ENCODE assay signal across 14 mouse cellular contexts in genomic region chr4:41673186-41673585, GRCm38 (mm10). TPM values are rescaled to one million over a fixed set of nuclear protein-coding genes. Genes with fewer than 3 reads are reported as not detected.
DNase-seq lines count a peak whose midpoint lies in the region; ATAC-seq and TF ChIP-seq lines count a peak whose summit lies in the region.
"Had no signal": no experiment of that assay in that cellular context is flagged by ENCODE, and none has a peak within 500 bp of the region (broad histone marks: within the 10 kb centered on the region; RNA-seq: fewer than 3 reads in every experiment).

No protein-coding gene starts in this region.

- H3K9me3 ChIP-seq in midbrain, embryonic 10.5 days (replicated peaks), result no peaks in the 10 kb centered on the region
- H3K9me3 ChIP-seq in midbrain, postnatal 0 days (ENCODE audit: low read length), result no peaks in the 10 kb centered on the region
- no peaks in the 10 kb centered on the region for H3K9me3 ChIP-seq in forebrain, embryonic 14.5 days (replicated peaks; ENCODE audit: control insufficient read depth, low read length)
- H3K9me3 ChIP-seq in midbrain, embryonic 14.5 days (ENCODE audit: control insufficient read depth, low read length), result no peaks in the 10 kb centered on the region
- H3K9me3 ChIP-seq: limb, embryonic 10.5 days; liver, embryonic 13.5 days; megakaryocyte, embryonic 14.5 days had no signal

- H3K27ac ChIP-seq in midbrain, embryonic 10.5 days (replicated peaks), result peak overlapping the region; percentile 81
- no peak overlapping the region for H3K27ac ChIP-seq in midbrain, postnatal 0 days (ENCODE audit: low read depth, low read length)
- H3K27ac ChIP-seq in forebrain, embryonic 14.5 days (ENCODE audit: low read depth, low read length), result no peak overlapping the region
- peak overlapping the region; percentile 67; the same call in 1 of the 2 replicates for H3K27ac ChIP-seq in midbrain, embryonic 14.5 days (replicated peaks; ENCODE audit: low read depth, low read length)
- H3K27ac ChIP-seq: limb, embryonic 10.5 days; liver, embryonic 13.5 days had no signal

- H3K9ac ChIP-seq in midbrain, postnatal 0 days (replicated peaks; ENCODE audit: low read length, poor library complexity, severe bottlenecking), result no peak overlapping the region
- H3K9ac ChIP-seq in forebrain, embryonic 14.5 days (ENCODE audit: low read length), result peak overlapping the region; percentile 41; the same call in 1 of the 2 replicates
- H3K9ac ChIP-seq in midbrain, embryonic 14.5 days (replicated peaks; ENCODE audit: low read length), result no peak overlapping the region; the same call in 1 of the 2 replicates
- H3K9ac ChIP-seq: liver, embryonic 13.5 days had no signal

- H3K4me3 ChIP-seq in midbrain, embryonic 10.5 days, result no peak overlapping the region
- no peak overlapping the region for H3K4me3 ChIP-seq in midbrain, postnatal 0 days (ENCODE audit: low read depth, low read length)
- H3K4me3 ChIP-seq in forebrain, embryonic 14.5 days (ENCODE audit: low read depth, low read length), result no peak overlapping the region
- no peak overlapping the region for H3K4me3 ChIP-seq in midbrain, embryonic 14.5 days (replicated peaks; ENCODE audit: low read depth, low read length)
- H3K4me3 ChIP-seq: limb, embryonic 10.5 days; liver, embryonic 13.5 days; megakaryocyte, embryonic 14.5 days had no signal

- peaks cover 76% of the 10 kb centered on the region for H3K4me1 ChIP-seq in midbrain, embryonic 10.5 days
- peaks cover 6% of the 10 kb centered on the region; the same call in 1 of the 2 replicates for H3K4me1 ChIP-seq in midbrain, postnatal 0 days (ENCODE audit: insufficient read depth, low read length)
- peaks cover 60% of the 10 kb centered on the region for H3K4me1 ChIP-seq in forebrain, embryonic 14.5 days (ENCODE audit: control insufficient read depth, insufficient read depth, low read length)
- peaks cover 51% of the 10 kb centered on the region for H3K4me1 ChIP-seq in midbrain, embryonic 14.5 days (ENCODE audit: control insufficient read depth, insufficient read depth, low read length)
- H3K4me1 ChIP-seq: liver, embryonic 13.5 days; megakaryocyte, embryonic 14.5 days had no signal

- 65% methylated on average over 19 of the region's 19 CpGs for WGBS in midbrain, embryonic 10.5 days
- 45% methylated on average over 19 of the region's 19 CpGs for WGBS in midbrain, postnatal 0 days
- 32% methylated on average over 19 of the region's 19 CpGs for WGBS in forebrain, embryonic 14.5 days
- 36% methylated on average over 19 of the region's 19 CpGs for whole genome bisulfite sequencing in midbrain, embryonic 14.5 days

- ATAC-seq in midbrain, postnatal 0 days (ENCODE audit: low FRiP score), result no peak
- ATAC-seq in forebrain, embryonic 14.5 days, result no peak
- ATAC-seq in midbrain, embryonic 14.5 days (ENCODE audit: low FRiP score, low TSS enrichment), result no peak

- DNase-seq in cerebellum, adult 9-10 months, result peak; percentile 64
- DNase-seq in cerebellum, postnatal 36 days, result no peak
- DNase-seq in midbrain, embryonic 10.5 days (ENCODE audit: low spot score), result no peak
- DNase-seq in midbrain, postnatal 0 days (ENCODE audit: low spot score), result no peak
- DNase-seq in forebrain, embryonic 14.5 days (ENCODE audit: low spot score), result no peak
- DNase-seq in midbrain, embryonic 14.5 days, result no peak
- DNase-seq in frontal cortex, postnatal 36 days (ENCODE audit: low spot score in 2 of 2), result no peak
- no peak for DNase-seq in thymus, postnatal 25 days
- DNase-seq: adrenal gland, postnatal 36 days; cerebellum, adult 11 months; kidney, adult 8-10 months; liver, embryonic 13.5 days had no signal

- no peak for TF ChIP-seq CTCF in midbrain, postnatal 0 days (IDR thresholded peaks at IDR 0.05)

- H3K27me3 ChIP-seq in midbrain, embryonic 10.5 days (ENCODE audit: low read depth, poor library complexity, severe bottlenecking), result peaks cover 28% of the 10 kb centered on the region
- H3K27me3 ChIP-seq in midbrain, postnatal 0 days (ENCODE audit: insufficient read depth, low read length), result no peaks in the 10 kb centered on the region
- no peaks in the 10 kb centered on the region for H3K27me3 ChIP-seq in forebrain, embryonic 14.5 days (replicated peaks; ENCODE audit: control insufficient read depth, insufficient read depth, low read length)
- H3K27me3 ChIP-seq in midbrain, embryonic 14.5 days (ENCODE audit: control insufficient read depth, insufficient read depth, low read length), result no peaks in the 10 kb centered on the region

- peaks cover 100% of the 10 kb centered on the region for H3K36me3 ChIP-seq in midbrain, embryonic 10.5 days
- H3K36me3 ChIP-seq in midbrain, postnatal 0 days (ENCODE audit: insufficient read depth, low read length), result no peaks in the 10 kb centered on the region; the same call in 1 of the 2 replicates
- H3K36me3 ChIP-seq in forebrain, embryonic 14.5 days (ENCODE audit: control insufficient read depth, insufficient read depth, low read length), result peaks cover 26% of the 10 kb centered on the region
- H3K36me3 ChIP-seq in midbrain, embryonic 14.5 days (ENCODE audit: control insufficient read depth, insufficient read depth, low read length), result peaks cover 25% of the 10 kb centered on the region; the same call in 1 of the 2 replicates
- H3K36me3 ChIP-seq: liver, embryonic 13.5 days had no signal

- H3K4me2 ChIP-seq in midbrain, postnatal 0 days (ENCODE audit: low read depth, low read length, poor library complexity, severe bottlenecking), result no peak overlapping the region
- H3K4me2 ChIP-seq in forebrain, embryonic 14.5 days (ENCODE audit: low read length), result no peak overlapping the region; the same call in 1 of the 2 replicates
- H3K4me2 ChIP-seq in midbrain, embryonic 14.5 days (ENCODE audit: low read length), result no peak overlapping the region; the same call in 1 of the 2 replicates
- H3K4me2 ChIP-seq: liver, embryonic 13.5 days had no signal

RNA-seq across cellular contexts. Expression of gene Cntfr, which starts 23.7 kb away (rescaled TPM):
- 27.1 and 35.8 TPM in 2 replicates for polyA plus RNA-seq in midbrain, embryonic 10.5 days (2016; fragmentation: Nextera tagmentation; extraction: Ambion mirVana)
- 61.6 and 69.2 TPM in 2 replicates for total RNA-seq in midbrain, postnatal 0 days (2014; rRNA removed)
- polyA plus RNA-seq in midbrain, postnatal 0 days (2015; fragmentation: Nextera tagmentation; extraction: Ambion mirVana), result 20.1 and 23.4 TPM in 2 replicates
- 12.6 and 12.7 TPM in 2 replicates for polyA plus RNA-seq in forebrain, embryonic 14.5 days (2014; fragmentation: Nextera tagmentation; extraction: Ambion mirVana)
- polyA plus RNA-seq in midbrain, embryonic 14.5 days (2014; fragmentation: Nextera tagmentation; extraction: Ambion mirVana), result 23.9 and 46.8 TPM in 2 replicates

RNA-seq across cellular contexts. Expression of gene Il11ra1, which starts 26.6 kb away (rescaled TPM):
- polyA plus RNA-seq in midbrain, embryonic 10.5 days (2016; fragmentation: Nextera tagmentation; extraction: Ambion mirVana), result 69.0 TPM in 2 replicates
- 21.8 and 26.5 TPM in 2 replicates for total RNA-seq in midbrain, postnatal 0 days (2014; rRNA removed)
- 28.8 and 35.3 TPM in 2 replicates for polyA plus RNA-seq in midbrain, postnatal 0 days (2015; fragmentation: Nextera tagmentation; extraction: Ambion mirVana)
- 23.9 and 24.3 TPM in 2 replicates for polyA plus RNA-seq in forebrain, embryonic 14.5 days (2014; fragmentation: Nextera tagmentation; extraction: Ambion mirVana)
- 28.1 and 32.1 TPM in 2 replicates for polyA plus RNA-seq in midbrain, embryonic 14.5 days (2014; fragmentation: Nextera tagmentation; extraction: Ambion mirVana)

RNA-seq across cellular contexts. Expression of gene Enho, which starts 33.1 kb away (rescaled TPM):
- 23.2 and 31.4 TPM in 2 replicates for polyA plus RNA-seq in midbrain, embryonic 10.5 days (2016; fragmentation: Nextera tagmentation; extraction: Ambion mirVana)
- total RNA-seq in midbrain, postnatal 0 days (2014; rRNA removed), result 167 and 217 TPM in 2 replicates
- 146 and 157 TPM in 2 replicates for polyA plus RNA-seq in midbrain, postnatal 0 days (2015; fragmentation: Nextera tagmentation; extraction: Ambion mirVana)
- 64.7 and 73.9 TPM in 2 replicates for polyA plus RNA-seq in forebrain, embryonic 14.5 days (2014; fragmentation: Nextera tagmentation; extraction: Ambion mirVana)
- 121 and 154 TPM in 2 replicates for polyA plus RNA-seq in midbrain, embryonic 14.5 days (2014; fragmentation: Nextera tagmentation; extraction: Ambion mirVana)

RNA-seq across cellular contexts. Expression of gene Rpp25l, which starts 40.1 kb away (rescaled TPM):
- polyA plus RNA-seq in midbrain, embryonic 10.5 days (2016; fragmentation: Nextera tagmentation; extraction: Ambion mirVana), result 86.4 and 91.5 TPM in 2 replicates
- 38.3 and 39.7 TPM in 2 replicates for total RNA-seq in midbrain, postnatal 0 days (2014; rRNA removed)
- 44.3 and 49.9 TPM in 2 replicates for polyA plus RNA-seq in midbrain, postnatal 0 days (2015; fragmentation: Nextera tagmentation; extraction: Ambion mirVana)
- polyA plus RNA-seq in forebrain, embryonic 14.5 days (2014; fragmentation: Nextera tagmentation; extraction: Ambion mirVana), result 72.2 and 83.3 TPM in 2 replicates
- polyA plus RNA-seq in midbrain, embryonic 14.5 days (2014; fragmentation: Nextera tagmentation; extraction: Ambion mirVana), result 62.2 and 64.1 TPM in 2 replicates

RNA-seq across cellular contexts. Expression of gene Dctn3, which starts 49.8 kb away (rescaled TPM):
- polyA plus RNA-seq in midbrain, embryonic 10.5 days (2016; fragmentation: Nextera tagmentation; extraction: Ambion mirVana), result 150 and 167 TPM in 2 replicates
- total RNA-seq in midbrain, postnatal 0 days (2014; rRNA removed), result 122 and 150 TPM in 2 replicates
- 308 and 345 TPM in 2 replicates for polyA plus RNA-seq in midbrain, postnatal 0 days (2015; fragmentation: Nextera tagmentation; extraction: Ambion mirVana)
- 301 and 330 TPM in 2 replicates for polyA plus RNA-seq in forebrain, embryonic 14.5 days (2014; fragmentation: Nextera tagmentation; extraction: Ambion mirVana)
- 249 and 299 TPM in 2 replicates for polyA plus RNA-seq in midbrain, embryonic 14.5 days (2014; fragmentation: Nextera tagmentation; extraction: Ambion mirVana)

Comparison
In these comparisons a context has a peak if more than half of its experiments do, and no peak if none do; other contexts are left out.
1. H3K27ac ChIP-seq: peak in midbrain, embryonic 10.5 days (single experiment) and midbrain, embryonic 14.5 days (single experiment); none in midbrain, postnatal 0 days (single experiment) and forebrain, embryonic 14.5 days (single experiment).